Mouse (Mus musculus) myocyte (in vitro differentiated cells): Measurements from ENCODE around the gene Gm28308. TPM values are rescaled to one million over a fixed set of nuclear protein-coding genes. Genes with fewer than 3 reads are reported as not detected.

Source experiments
- H3K27me3 ChIP-seq: one replicate; pipeline ENCODE4 v1.6.1; 2011; ENCODE audit not compliant: control insufficient read depth, insufficient read depth, insufficient read length
- H3K36me3 ChIP-seq: one replicate; pipeline ENCODE4 v1.6.1; 2011; ENCODE audit not compliant: control insufficient read depth, insufficient read depth
- H3K4me2 ChIP-seq: one replicate; pipeline ENCODE4 v1.6.1; 2011; ENCODE audit warnings: low read depth, control low read depth
- H3K4me3 ChIP-seq: one replicate; pipeline ENCODE4 v1.5.1; 2011; ENCODE audit warnings: mild to moderate bottlenecking, control low read depth, moderate library complexity
- H3K79me2 ChIP-seq: one replicate; pipeline ENCODE4 v1.6.1; 2011; ENCODE audit not compliant: control insufficient read depth, insufficient read depth
- H3ac ChIP-seq: one replicate; pipeline ENCODE4 v1.6.1; 2011; ENCODE audit not compliant: control insufficient read depth, insufficient read length
- CEBPB ChIP-seq: IDR thresholded peaks from 2 replicates; pipeline ENCODE4 v1.6.1; 2011; ENCODE audit warnings: mild to moderate bottlenecking, moderate library complexity; ENCODE audit not compliant: poor library complexity, insufficient read depth, severe bottlenecking
- E2F4 ChIP-seq: IDR thresholded peaks from one replicate; pipeline ENCODE4 v1.6.1; 2011; ENCODE audit warnings: mild to moderate bottlenecking, control low read depth, moderate library complexity; ENCODE audit not compliant: insufficient read depth
- MAX ChIP-seq: IDR thresholded peaks from one replicate; pipeline ENCODE4 v1.6.1; 2011; ENCODE audit warnings: low read depth, mild to moderate bottlenecking, control low read depth
- MYOD1 ChIP-seq, 3 experiments: IDR thresholded peaks; one replicate each; pipeline ENCODE4 v1.6.1; 2011; ENCODE audit warnings: control low read depth in 2 of 3, low read depth in 2 of 3, mild to moderate bottlenecking in 2 of 3, moderate library complexity in 1 of 3; ENCODE audit not compliant: insufficient read length in 2 of 3, control insufficient read depth in 1 of 3
- MYOG ChIP-seq, 3 experiments: IDR thresholded peaks; one replicate each; pipeline ENCODE4 v1.6.1; 2011; ENCODE audit warnings: control low read depth in 2 of 3, low read depth in 2 of 3, mild to moderate bottlenecking in 2 of 3; ENCODE audit not compliant: insufficient read length in 2 of 3, control insufficient read depth in 1 of 3, insufficient read depth in 1 of 3
- POLR2A ChIP-seq: IDR thresholded peaks from one replicate; pipeline ENCODE4 v1.6.1; 2011; ENCODE audit warnings: low read depth, mild to moderate bottlenecking, control low read depth, moderate library complexity; ENCODE audit not compliant: insufficient read length
- POLR2AphosphoS2 ChIP-seq: IDR thresholded peaks from one replicate; pipeline ENCODE4 v1.6.1; 2011; ENCODE audit warnings: low read depth, control low read depth; ENCODE audit not compliant: insufficient read length
- REST ChIP-seq: IDR thresholded peaks from one replicate; pipeline ENCODE4 v1.6.1; 2011; ENCODE audit warnings: mild to moderate bottlenecking, control low read depth, moderate library complexity; ENCODE audit not compliant: insufficient read depth, insufficient read length
- SRF ChIP-seq: IDR thresholded peaks from one replicate; pipeline ENCODE4 v1.6.1; 2011; ENCODE audit warnings: low read depth; ENCODE audit not compliant: control insufficient read depth, insufficient read length
- TCF12 ChIP-seq: IDR thresholded peaks from one replicate; pipeline ENCODE4 v1.6.1; 2011; ENCODE audit warnings: mild to moderate bottlenecking, control low read depth; ENCODE audit not compliant: poor library complexity, insufficient read depth, severe bottlenecking
- TCF3 ChIP-seq: IDR thresholded peaks from one replicate; pipeline ENCODE4 v1.6.1; 2011; ENCODE audit warnings: low read depth, control low read depth; ENCODE audit not compliant: insufficient read length
- USF1 ChIP-seq: IDR thresholded peaks from one replicate; pipeline ENCODE4 v1.6.1; 2011; ENCODE audit warnings: low read depth, mild to moderate bottlenecking, control low read depth, moderate library complexity
- polyA plus RNA-seq: library from polyadenylated mRNA; unstranded; fragments of >200 nt; fragmentation: generic; extraction: Trizol; gene quantifications from one replicate; pipeline ENCODE4 v1.2.1, GENCODE M21; 2012; ENCODE audit warnings: missing spikeins

Gm28308 gene
- polyA plus RNA-seq, 1 experiment: 0.52 TPM

GRCm38 (mm10) chr6:52223939-52224760 lies 11.0 kb upstream of the Gm28308 start:
- peak overlapping the region; percentile 89 for H3K4me3 ChIP-seq
- H3ac ChIP-seq: peak overlapping the region; percentile 39
- TF ChIP-seq SRF: no peak
- TF ChIP-seq TCF3: no peak
- no peak for TF ChIP-seq USF1
- TF ChIP-seq POLR2A: no peak
- no peak for TF ChIP-seq REST
- no peak for TF ChIP-seq CEBPB
- no peak for TF ChIP-seq POLR2AphosphoS2
- TF ChIP-seq MAX: no peak
- TF ChIP-seq MYOG (IDR thresholded peaks at IDR 0.05; ENCODE audit: control insufficient read depth in 1 of 3, insufficient read depth in 1 of 3, insufficient read length in 2 of 3, low read depth in 2 of 3): no peak
- TF ChIP-seq E2F4: no peak
- TF ChIP-seq MYOD1 (IDR thresholded peaks at IDR 0.05; ENCODE audit: control insufficient read depth in 1 of 3, insufficient read length in 2 of 3, low read depth in 2 of 3): no peak
- TF ChIP-seq TCF12: no peak
- no peaks in the 10 kb centered on the region for H3K27me3 ChIP-seq
- H3K4me2 ChIP-seq: peak overlapping the region; percentile 97
- H3K36me3 ChIP-seq: no peaks in the 10 kb centered on the region
- H3K79me2 ChIP-seq: peaks cover 67% of the 10 kb centered on the region

GRCm38 (mm10) chr6:52222729-52223128 lies 9.6 kb upstream of the Gm28308 start:
- Histone ChIP-seq H3K4me3 (peak overlapping the region; percentile 89), H3K79me2 (peaks cover 55% of the 10 kb centered on the region), H3K4me2 (peak overlapping the region; percentile 97), H3K27me3 (no peaks in the 10 kb centered on the region), H3ac (peak overlapping the region; percentile 84), H3K36me3 (no peaks in the 10 kb centered on the region)
- TF ChIP-seq POLR2AphosphoS2 (no peak), TCF12 (no peak), USF1 (no peak), MYOD1 (IDR thresholded peaks at IDR 0.05; ENCODE audit: control insufficient read depth in 1 of 3, insufficient read length in 2 of 3, low read depth in 2 of 3) (no peak), CEBPB (no peak), REST (no peak), POLR2A (no peak), SRF (no peak), MAX (no peak), TCF3 (no peak), E2F4 (no peak), MYOG (IDR thresholded peaks at IDR 0.05; ENCODE audit: control insufficient read depth in 1 of 3, insufficient read depth in 1 of 3, insufficient read length in 2 of 3, low read depth in 2 of 3) (no peak)

- Histone ChIP-seq H3K79me2 (peaks cover 49% of the 10 kb centered on the region), H3K4me2 (peak overlapping the region; percentile 97), H3K27me3 (no peaks in the 10 kb centered on the region), H3K4me3 (peak overlapping the region; percentile 89), H3K36me3 (no peaks in the 10 kb centered on the region), H3ac (peak overlapping the region; percentile 84)
- TF ChIP-seq POLR2AphosphoS2 (peak; percentile 28), CEBPB (no peak)
These were observed 9.0 kb upstream of the Gm28308 start for GRCm38 (mm10) chr6:52221993-52222685.

GRCm38 (mm10) chr6:52221337-52221992 lies 8.3 kb upstream of the Gm28308 start, which contains the start of gene Hoxa7:
Gene Hoxa7, minus strand, starts transcription at chr6:52221854.
- H3K4me3 ChIP-seq: peak within 1 kb of the TSS; percentile 89

More at GRCm38 (mm10) chr6:52221337-52221992, 8.3 kb upstream of the Gm28308 start, which contains the start of gene Hoxa7:
- Histone ChIP-seq H3K36me3 (no peaks in the 10 kb centered on the region), H3K27me3 (no peaks in the 10 kb centered on the region), H3K79me2 (peaks cover 44% of the 10 kb centered on the region), H3ac (peak within 1 kb of the TSS; percentile 84), H3K4me2 (peak within 1 kb of the TSS; percentile 97)
- no peak for TF ChIP-seq TCF12
- TF ChIP-seq CEBPB: no peak
- TF ChIP-seq TCF3: no peak
- no peak for TF ChIP-seq POLR2AphosphoS2
- no peak for TF ChIP-seq REST
- peak in 2 of 3 experiments; percentile 82 to 89 for TF ChIP-seq MYOD1 (IDR thresholded peaks at IDR 0.05; ENCODE audit: control insufficient read depth in 1 of 3, insufficient read length in 2 of 3, low read depth in 2 of 3)
- no peak for TF ChIP-seq E2F4
- TF ChIP-seq MYOG (IDR thresholded peaks at IDR 0.05; ENCODE audit: control insufficient read depth in 1 of 3, insufficient read depth in 1 of 3, insufficient read length in 2 of 3, low read depth in 2 of 3): peak; percentile 77 to 90 (median 82)
- TF ChIP-seq POLR2A: peak; percentile 34
- TF ChIP-seq SRF: peak; percentile 37
- no peak for TF ChIP-seq USF1
- TF ChIP-seq MAX: no peak
